Mouse (Mus musculus) cerebellum, adult 2 months (tissue): ENCODE data around the gene Atcay.

Experiments used
- CTCF ChIP-seq: fragments of 200-500 bp; IDR thresholded peaks from 2 replicates; pipeline ENCODE4 v1.5.1; 2011; ENCODE audit warnings: low read depth, mild to moderate bottlenecking, control low read depth, low read length, moderate library complexity, borderline replicate concordance; ENCODE audit not compliant: insufficient read depth
- POLR2A ChIP-seq: fragments of 200-500 bp; IDR thresholded peaks from 2 replicates; pipeline ENCODE4 v1.6.1; 2011; ENCODE audit warnings: low read length, control low read depth, borderline replicate concordance; ENCODE audit not compliant: insufficient read depth

- no peak for TF ChIP-seq POLR2A
- no peak for TF ChIP-seq CTCF
Measured at GRCm38 (mm10) chr10:81183805-81184204, 46.8 kb downstream of the Atcay start, which contains the start of gene 4930442H23Rik.
